Mouse (Mus musculus): ENCODE measurements at regions not wholly inside any gene's neighbourhood (a gene's known extent, or its start where the extent isn't known, plus 50 kb on each side); places are given as distances from the start of the nearest gene placed in this dataset.

DNA sequence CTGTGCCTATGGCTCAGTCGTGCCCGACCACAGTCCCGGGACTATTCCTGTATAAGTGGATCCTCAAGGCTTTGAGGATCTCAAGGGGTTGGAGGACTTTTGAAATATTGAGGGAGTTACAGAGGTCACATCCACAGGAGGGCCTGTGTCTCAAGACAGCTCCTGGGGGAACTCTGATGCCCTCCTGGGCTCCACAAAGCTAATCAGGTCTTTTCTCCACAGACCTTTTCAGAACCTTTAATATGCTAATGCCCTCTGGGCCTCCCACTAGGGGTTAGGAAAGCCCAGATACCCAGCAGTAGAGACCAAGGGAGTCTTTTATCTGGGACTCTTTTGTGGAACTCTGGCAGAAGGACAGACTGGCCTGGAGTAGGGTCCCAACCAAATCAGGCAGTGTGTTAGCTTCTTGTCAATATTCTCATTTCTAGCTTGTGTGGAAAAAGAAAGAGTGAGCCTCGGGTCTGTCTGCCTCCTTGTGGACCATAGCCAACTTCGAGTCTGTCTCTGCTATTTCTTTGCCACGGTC is 107.4 kb upstream of the Gm26897 start:
- Histone ChIP-seq H3K27me3 (ENCODE audit: control insufficient read depth, insufficient read depth, low read length) (peaks cover 12% of the 10 kb centered on the region; the same call in 1 of the 2 replicates), H3K4me2 (ENCODE audit: low read depth, low read length) (no peak overlapping the region), H3K36me3 (replicated peaks; ENCODE audit: control insufficient read depth, insufficient read depth, low read length) (no peaks in the 10 kb centered on the region), H3K27ac (ENCODE audit: low read depth) (no peak overlapping the region), H3K4me3 (ENCODE audit: low read depth, low read length) (no peak overlapping the region), H3K4me1 (ENCODE audit: control insufficient read depth, insufficient read depth) (no peaks in the 10 kb centered on the region), H3K9ac (replicated peaks; ENCODE audit: low read depth, low read length) (no peak overlapping the region), H3K9me3 (replicated peaks; ENCODE audit: control insufficient read depth, low read length) (no peaks in the 10 kb centered on the region)
- no peak for DNase-seq (ENCODE audit: low spot score)
- TF ChIP-seq EP300 (IDR thresholded peaks at IDR 0.05; ENCODE audit: low read depth) = no peak
- no peak for TF ChIP-seq CTCF (IDR thresholded peaks at IDR 0.05; ENCODE audit: low read depth)
- 37% methylated on average over 6 of the region's 6 CpGs for WGBS
- ATAC-seq (ENCODE audit: insufficient read depth, low read depth) = no peak

DNA sequence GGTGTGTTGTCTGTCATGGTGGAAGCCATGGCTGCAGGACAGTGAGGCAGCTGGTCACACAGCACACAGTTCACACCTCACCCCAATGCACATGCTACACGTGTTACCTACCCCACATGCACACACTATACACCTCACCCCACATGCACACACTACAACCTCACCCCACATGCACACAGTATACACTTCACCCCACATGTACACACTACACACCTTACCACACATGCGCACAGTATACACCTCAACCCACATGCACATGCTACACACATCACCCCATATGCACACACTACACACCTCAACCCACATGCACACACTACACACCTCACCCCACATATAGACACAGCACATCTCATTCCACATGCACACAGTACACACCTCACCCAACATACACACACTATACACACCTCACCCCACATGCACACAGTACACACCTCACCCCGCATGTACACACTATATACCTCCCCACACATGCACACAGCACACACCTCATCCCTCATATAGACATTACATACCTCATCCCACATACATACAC is 103.3 kb upstream of the Gm26897 start:
- Histone ChIP-seq H3K4me1 (ENCODE audit: control insufficient read depth, insufficient read depth) (no peaks in the 10 kb centered on the region), H3K36me3 (replicated peaks; ENCODE audit: control insufficient read depth, insufficient read depth, low read length) (no peaks in the 10 kb centered on the region), H3K4me2 (ENCODE audit: low read depth, low read length) (no peak overlapping the region), H3K4me3 (ENCODE audit: low read depth, low read length) (no peak overlapping the region), H3K27me3 (ENCODE audit: control insufficient read depth, insufficient read depth, low read length) (peaks cover 7% of the 10 kb centered on the region; the same call in 1 of the 2 replicates), H3K27ac (ENCODE audit: low read depth) (no peak overlapping the region), H3K9ac (replicated peaks; ENCODE audit: low read depth, low read length) (no peak overlapping the region), H3K9me3 (replicated peaks; ENCODE audit: control insufficient read depth, low read length) (no peaks in the 10 kb centered on the region)
- TF ChIP-seq EP300 (IDR thresholded peaks at IDR 0.05; ENCODE audit: low read depth) (no peak), CTCF (IDR thresholded peaks at IDR 0.05; ENCODE audit: low read depth) (no peak)
- 88% methylated on average over 3 of the region's 3 CpGs for WGBS
- ATAC-seq (ENCODE audit: insufficient read depth, low read depth) = no peak
- DNase-seq (ENCODE audit: low spot score) = no peak

DNA sequence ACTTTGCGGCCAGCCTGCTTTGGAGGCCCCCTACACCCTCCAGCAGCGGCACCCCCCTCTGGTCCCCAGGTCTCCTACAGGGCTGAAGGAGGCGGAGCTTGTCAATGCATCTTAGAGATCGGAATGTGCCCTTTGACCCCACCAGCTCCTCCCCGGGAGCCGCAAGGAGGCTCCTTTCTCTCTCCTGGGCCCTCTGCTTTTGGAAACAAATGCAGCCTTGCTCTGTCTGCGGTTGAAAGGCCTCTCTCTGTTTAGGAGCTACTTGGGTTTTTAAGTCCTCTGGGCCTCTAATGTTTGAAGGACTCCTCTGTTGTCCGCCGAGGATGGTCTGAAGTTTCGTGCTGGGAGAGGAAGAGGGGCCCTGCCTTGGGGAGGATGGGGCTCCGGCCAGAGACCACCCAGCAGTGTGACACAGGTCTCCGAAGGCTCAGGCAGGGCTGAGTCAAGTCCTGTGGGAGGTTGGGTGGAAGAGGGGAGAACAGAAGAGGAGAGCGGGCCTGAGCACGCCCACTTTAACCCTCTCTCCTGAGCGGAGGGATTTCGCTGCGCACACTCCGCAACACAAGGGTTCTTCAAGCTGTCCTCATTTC is 102.1 kb upstream of the Gm26897 start:
- no peak for ATAC-seq (ENCODE audit: insufficient read depth, low read depth)

DNA sequence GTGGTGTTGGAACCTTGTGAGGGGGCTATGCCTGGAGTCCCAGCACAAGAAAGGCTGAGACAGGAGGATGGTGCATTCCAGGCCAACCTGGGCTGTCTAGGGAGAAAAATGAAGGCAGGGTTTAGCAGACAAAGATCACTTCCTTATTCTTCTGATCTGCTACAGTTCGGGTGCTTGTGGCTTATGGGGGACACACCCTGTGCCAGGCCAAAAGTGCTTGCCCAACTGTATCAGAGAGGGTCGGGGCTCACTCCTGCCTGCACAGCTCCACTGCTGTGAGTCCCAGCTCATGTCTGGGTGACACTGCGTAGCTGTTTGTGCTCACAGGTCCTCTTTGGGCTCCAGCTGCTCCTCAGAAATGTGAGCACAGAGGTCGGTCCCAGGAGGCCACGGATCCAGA is 98.6 kb upstream of the Gm26897 start:
- no peak for DNase-seq (ENCODE audit: low spot score)
- H3K4me3 ChIP-seq (ENCODE audit: low read depth, low read length) = no peak overlapping the region
- H3K9me3 ChIP-seq (replicated peaks; ENCODE audit: control insufficient read depth, low read length) = no peaks in the 10 kb centered on the region
- H3K4me1 ChIP-seq (ENCODE audit: control insufficient read depth, insufficient read depth) = no peaks in the 10 kb centered on the region
- WGBS = 75% methylated on average over 5 of the region's 5 CpGs
- H3K27ac ChIP-seq (ENCODE audit: low read depth) = no peak overlapping the region
- no peaks in the 10 kb centered on the region for H3K36me3 ChIP-seq (replicated peaks; ENCODE audit: control insufficient read depth, insufficient read depth, low read length)
- H3K4me2 ChIP-seq (ENCODE audit: low read depth, low read length) = no peak overlapping the region
- H3K9ac ChIP-seq (replicated peaks; ENCODE audit: low read depth, low read length) = no peak overlapping the region
- TF ChIP-seq CTCF (IDR thresholded peaks at IDR 0.05; ENCODE audit: low read depth) = no peak
- TF ChIP-seq EP300 (IDR thresholded peaks at IDR 0.05; ENCODE audit: low read depth) = no peak
- H3K27me3 ChIP-seq (ENCODE audit: control insufficient read depth, insufficient read depth, low read length) = peaks cover 36% of the 10 kb centered on the region
- no peak for ATAC-seq (ENCODE audit: insufficient read depth, low read depth)

More for the DNA sequence above, 102.1 kb upstream of the Gm26897 start:
- no peak for TF ChIP-seq CTCF (IDR thresholded peaks at IDR 0.05; ENCODE audit: low read depth)
- Histone ChIP-seq H3K9ac (replicated peaks; ENCODE audit: low read depth, low read length) (no peak overlapping the region), H3K36me3 (replicated peaks; ENCODE audit: control insufficient read depth, insufficient read depth, low read length) (no peaks in the 10 kb centered on the region), H3K27me3 (ENCODE audit: control insufficient read depth, insufficient read depth, low read length) (0 out of 2 replicates have a peak, but pooled peaks cover 10% of the 10 kb centered on the region), H3K27ac (ENCODE audit: low read depth) (no peak overlapping the region), H3K9me3 (replicated peaks; ENCODE audit: control insufficient read depth, low read length) (no peaks in the 10 kb centered on the region), H3K4me3 (ENCODE audit: low read depth, low read length) (no peak overlapping the region), H3K4me1 (ENCODE audit: control insufficient read depth, insufficient read depth) (no peaks in the 10 kb centered on the region), H3K4me2 (ENCODE audit: low read depth, low read length) (no peak overlapping the region)
- no peak for DNase-seq (ENCODE audit: low spot score)
- 40% methylated on average over 18 of the region's 18 CpGs for WGBS

DNA sequence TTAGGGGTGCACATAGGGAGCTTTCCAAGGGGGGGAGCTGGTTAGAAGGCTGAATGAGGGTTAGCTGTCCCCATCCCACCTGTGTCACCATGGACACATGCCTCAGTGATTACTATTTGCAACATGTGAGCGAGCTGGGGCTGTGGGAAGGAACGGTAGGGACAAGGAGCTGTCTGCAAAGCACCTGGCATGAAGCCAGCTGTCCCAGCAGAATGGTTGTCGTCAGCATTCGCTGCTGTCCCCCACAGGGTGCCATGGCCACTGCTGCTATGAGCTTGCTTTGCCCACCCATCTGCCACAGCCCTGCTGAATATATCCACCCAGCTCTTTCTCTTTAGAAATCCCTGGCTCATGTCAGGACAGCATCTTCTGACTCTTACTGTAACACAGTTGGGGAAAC is 96.8 kb upstream of the Gm26897 start:
- 13% methylated on average over 4 of the region's 4 CpGs for WGBS
- Histone ChIP-seq H3K27me3 (ENCODE audit: control insufficient read depth, insufficient read depth, low read length) (peaks cover 44% of the 10 kb centered on the region), H3K9ac (replicated peaks; ENCODE audit: low read depth, low read length) (no peak overlapping the region), H3K36me3 (replicated peaks; ENCODE audit: control insufficient read depth, insufficient read depth, low read length) (no peaks in the 10 kb centered on the region), H3K9me3 (replicated peaks; ENCODE audit: control insufficient read depth, low read length) (no peaks in the 10 kb centered on the region), H3K4me3 (ENCODE audit: low read depth, low read length) (no peak overlapping the region), H3K27ac (ENCODE audit: low read depth) (no peak overlapping the region), H3K4me1 (ENCODE audit: control insufficient read depth, insufficient read depth) (no peaks in the 10 kb centered on the region), H3K4me2 (ENCODE audit: low read depth, low read length) (no peak overlapping the region)
- ATAC-seq (ENCODE audit: insufficient read depth, low read depth) = no peak
- no peak for TF ChIP-seq CTCF (IDR thresholded peaks at IDR 0.05; ENCODE audit: low read depth)
- TF ChIP-seq EP300 (IDR thresholded peaks at IDR 0.05; ENCODE audit: low read depth) = no peak
- no peak for DNase-seq (ENCODE audit: low spot score)

DNA sequence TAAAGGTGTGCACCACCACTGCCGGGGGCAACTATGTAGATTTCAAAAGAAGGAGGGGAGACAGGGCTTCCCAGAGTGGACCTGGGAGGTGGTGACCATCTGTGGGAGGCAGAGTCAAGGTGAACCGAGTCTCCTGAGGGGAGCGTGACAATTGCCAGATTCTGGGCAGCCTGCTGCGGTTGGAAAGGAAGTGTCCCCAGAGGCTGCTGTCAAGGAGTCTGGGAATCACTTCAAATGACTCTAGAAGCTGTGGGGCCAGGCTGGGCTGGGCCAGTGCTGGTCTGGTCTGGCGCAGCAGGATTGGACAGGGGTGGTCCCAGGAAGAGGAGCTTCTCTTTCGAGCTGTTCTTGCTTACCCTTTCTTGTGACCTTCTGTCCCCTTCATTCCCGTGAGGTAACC is 95.4 kb upstream of the Gm26897 start:
- TF ChIP-seq EP300 (IDR thresholded peaks at IDR 0.05; ENCODE audit: low read depth) (no peak), CTCF (IDR thresholded peaks at IDR 0.05; ENCODE audit: low read depth) (no peak)
- no peak overlapping the region for H3K4me3 ChIP-seq (ENCODE audit: low read depth, low read length)
- peaks cover 44% of the 10 kb centered on the region for H3K27me3 ChIP-seq (ENCODE audit: control insufficient read depth, insufficient read depth, low read length)
- H3K4me1 ChIP-seq (ENCODE audit: control insufficient read depth, insufficient read depth) = no peaks in the 10 kb centered on the region
- WGBS = 50% methylated on average over 7 of the region's 7 CpGs
- DNase-seq (ENCODE audit: low spot score) = no peak
- H3K9me3 ChIP-seq (replicated peaks; ENCODE audit: control insufficient read depth, low read length) = no peaks in the 10 kb centered on the region
- no peak for ATAC-seq (ENCODE audit: insufficient read depth, low read depth)
- no peak overlapping the region for H3K4me2 ChIP-seq (ENCODE audit: low read depth, low read length)
- no peak overlapping the region for H3K27ac ChIP-seq (ENCODE audit: low read depth)
- H3K36me3 ChIP-seq (replicated peaks; ENCODE audit: control insufficient read depth, insufficient read depth, low read length) = no peaks in the 10 kb centered on the region
- H3K9ac ChIP-seq (replicated peaks; ENCODE audit: low read depth, low read length) = no peak overlapping the region
